Mouse (Mus musculus): ENCODE measurements around the gene Maneal. TPM values are rescaled to one million over a fixed set of nuclear protein-coding genes. Genes with fewer than 3 reads are reported as not detected.

The Maneal gene
- polyA plus RNA-seq, 1 experiment from 2014 or later, result 8.2 TPM

GRCm38 (mm10) chr4:124881341-124881908, 19.5 kb upstream of the Maneal start:
- H3K27ac ChIP-seq, result peak overlapping the region; percentile 53; the same call in 1 of the 2 replicates
- peak overlapping the region; percentile 55 for H3K9ac ChIP-seq
- peak overlapping the region; percentile 71 for H3K4me2 ChIP-seq (replicated peaks)
- H3K4me3 ChIP-seq, result peak overlapping the region; percentile 49
- peaks cover 21% of the 10 kb centered on the region for H3K4me1 ChIP-seq
- under 1% methylated on average over 37 of the region's 37 CpGs for WGBS
- H3K36me3 ChIP-seq, result no peaks in the 10 kb centered on the region
- peak; percentile 97 for ATAC-seq (ENCODE audit: low FRiP score, low read depth)
- no peaks in the 10 kb centered on the region; the same call in 1 of the 2 replicates for H3K9me3 ChIP-seq
- H3K27me3 ChIP-seq (replicated peaks), result peaks cover 53% of the 10 kb centered on the region

- Histone ChIP-seq H3K27ac (peak within 1 kb of the TSS; percentile 53; the same call in 1 of the 2 replicates), H3K9ac (peak within 1 kb of the TSS; percentile 55), H3K4me3 (peak within 1 kb of the TSS; percentile 49), H3K36me3 (no peaks in the 10 kb centered on the region), H3K4me2 (replicated peaks) (peak within 1 kb of the TSS; percentile 71), H3K27me3 (replicated peaks) (peaks cover 46% of the 10 kb centered on the region), H3K4me1 (peaks cover 21% of the 10 kb centered on the region), H3K9me3 (no peaks in the 10 kb centered on the region; the same call in 1 of the 2 replicates)
- WGBS, result 2% methylated on average over 11 of the region's 11 CpGs
- ATAC-seq (ENCODE audit: low FRiP score, low read depth), result no peak
These were observed 18.6 kb upstream of the Maneal start, which contains the start of gene Epha10 for GRCm38 (mm10) chr4:124880599-124880998. Gene Epha10, plus strand, starts transcription at chr4:124880899.

- ATAC-seq (ENCODE audit: low FRiP score, low read depth), result no peak
- Histone ChIP-seq H3K4me2 (replicated peaks) (no peak overlapping the region), H3K27ac (no peak overlapping the region), H3K27me3 (replicated peaks) (no peaks in the 10 kb centered on the region), H3K4me3 (no peak overlapping the region), H3K4me1 (no peaks in the 10 kb centered on the region), H3K36me3 (no peaks in the 10 kb centered on the region), H3K9ac (no peak overlapping the region), H3K9me3 (no peaks in the 10 kb centered on the region)
- 91% methylated on average over 1 of the region's 1 CpGs for WGBS
These were observed 10.7 kb upstream of the Maneal start for GRCm38 (mm10) chr4:124872719-124873118.

- Histone ChIP-seq H3K36me3 (peaks cover 25% of the 10 kb centered on the region), H3K4me1 (peaks cover 23% of the 10 kb centered on the region; the same call in 1 of the 2 replicates), H3K4me3 (no peak overlapping the region), H3K9me3 (no peaks in the 10 kb centered on the region), H3K27me3 (replicated peaks) (no peaks in the 10 kb centered on the region; the same call in 1 of the 2 replicates), H3K9ac (no peak overlapping the region), H3K27ac (no peak overlapping the region), H3K4me2 (replicated peaks) (peak overlapping the region; percentile 73)
- no peak for ATAC-seq (ENCODE audit: low FRiP score, low read depth)
- 17% methylated on average over 7 of the region's 7 CpGs for WGBS
These were observed 1.5 kb downstream of the Maneal start for GRCm38 (mm10) chr4:124860446-124860845.

- no peak for ATAC-seq (ENCODE audit: low FRiP score, low read depth)
- no peaks in the 10 kb centered on the region for H3K9me3 ChIP-seq
- H3K4me2 ChIP-seq (replicated peaks), result no peak overlapping the region
- no peak overlapping the region for H3K4me3 ChIP-seq
- H3K9ac ChIP-seq, result no peak overlapping the region
- no peaks in the 10 kb centered on the region; the same call in 1 of the 2 replicates for H3K27me3 ChIP-seq (replicated peaks)
- H3K4me1 ChIP-seq, result peaks cover 23% of the 10 kb centered on the region; the same call in 1 of the 2 replicates
- peaks cover 43% of the 10 kb centered on the region for H3K36me3 ChIP-seq
- H3K27ac ChIP-seq, result no peak overlapping the region
- 70% methylated on average over 5 of the region's 5 CpGs for WGBS
These were observed 3.6 kb downstream of the Maneal start for GRCm38 (mm10) chr4:124858370-124858769.

- H3K4me2 ChIP-seq (replicated peaks), result no peak overlapping the region
- H3K9ac ChIP-seq, result no peak overlapping the region
- ATAC-seq (ENCODE audit: low FRiP score, low read depth), result no peak
- H3K27me3 ChIP-seq (replicated peaks), result no peaks in the 10 kb centered on the region; the same call in 1 of the 2 replicates
- H3K4me1 ChIP-seq, result peaks cover 31% of the 10 kb centered on the region
- WGBS, result 97% methylated on average over 8 of the region's 8 CpGs
- peaks cover 44% of the 10 kb centered on the region for H3K36me3 ChIP-seq
- no peak overlapping the region for H3K4me3 ChIP-seq
- H3K27ac ChIP-seq, result no peak overlapping the region
- H3K9me3 ChIP-seq, result no peaks in the 10 kb centered on the region
These were observed 5.7 kb downstream of the Maneal start for GRCm38 (mm10) chr4:124856294-124856693.

- H3K9me3 ChIP-seq, result no peaks in the 10 kb centered on the region
- peak; percentile 23; the same call in 1 of the 2 replicates for ATAC-seq (ENCODE audit: low FRiP score, low read depth)
- peaks cover 25% of the 10 kb centered on the region for H3K36me3 ChIP-seq
- H3K27ac ChIP-seq, result peak within 1 kb of the TSS; percentile 95
- H3K27me3 ChIP-seq (replicated peaks), result no peaks in the 10 kb centered on the region
- peak within 1 kb of the TSS; percentile 100 for H3K4me3 ChIP-seq
- peak within 1 kb of the TSS; percentile 71 for H3K4me2 ChIP-seq (replicated peaks)
- whole genome bisulfite sequencing, result under 1% methylated on average over 75 of the region's 75 CpGs
- H3K9ac ChIP-seq, result peak within 1 kb of the TSS; percentile 95
- H3K4me1 ChIP-seq, result peaks cover 29% of the 10 kb centered on the region
These were observed 10.9 kb downstream of the Maneal start, which contains the start of gene 1110065P20Rik for GRCm38 (mm10) chr4:124850933-124851658. Gene 1110065P20Rik, minus strand, starts transcription at chr4:124851196.

GRCm38 (mm10) chr4:124850261-124850913, 11.6 kb downstream of the Maneal start, which contains the start of gene Yrdc:
Gene Yrdc, plus strand, starts transcription at chr4:124850679.
- peak; percentile 91 for ATAC-seq (ENCODE audit: low FRiP score, low read depth)
- peak within 1 kb of the TSS; percentile 100 for H3K4me3 ChIP-seq
- H3K36me3 ChIP-seq, result peaks cover 18% of the 10 kb centered on the region
- H3K4me1 ChIP-seq, result peaks cover 29% of the 10 kb centered on the region
- peak within 1 kb of the TSS; percentile 71 for H3K4me2 ChIP-seq (replicated peaks)
- H3K27ac ChIP-seq, result peak within 1 kb of the TSS; percentile 95
- WGBS, result under 1% methylated on average over 83 of the region's 90 CpGs
- H3K27me3 ChIP-seq (replicated peaks), result no peaks in the 10 kb centered on the region
- H3K9ac ChIP-seq, result peak within 1 kb of the TSS; percentile 95
- H3K9me3 ChIP-seq, result no peaks in the 10 kb centered on the region

GRCm38 (mm10) chr4:124849631-124850260, 12.2 kb downstream of the Maneal start:
- ATAC-seq (ENCODE audit: low FRiP score, low read depth), result peak; percentile 67
- peak overlapping the region; percentile 71 for H3K4me2 ChIP-seq (replicated peaks)
- H3K27ac ChIP-seq, result peak overlapping the region; percentile 95
- H3K9me3 ChIP-seq, result no peaks in the 10 kb centered on the region
- H3K27me3 ChIP-seq (replicated peaks), result no peaks in the 10 kb centered on the region
- peak overlapping the region; percentile 100 for H3K4me3 ChIP-seq
- peaks cover 29% of the 10 kb centered on the region for H3K4me1 ChIP-seq
- H3K9ac ChIP-seq, result peak overlapping the region; percentile 95
- WGBS, result 2% methylated on average over 24 of the region's 24 CpGs
- peaks cover 21% of the 10 kb centered on the region for H3K36me3 ChIP-seq

GRCm38 (mm10) chr4:124847573-124847972, 14.4 kb downstream of the Maneal start:
- H3K4me1 ChIP-seq, result peaks cover 24% of the 10 kb centered on the region
- no peak overlapping the region for H3K4me2 ChIP-seq (replicated peaks)
- peaks cover 17% of the 10 kb centered on the region for H3K36me3 ChIP-seq
- 5% methylated on average over 8 of the region's 8 CpGs for WGBS
- H3K9ac ChIP-seq, result no peak overlapping the region
- H3K27ac ChIP-seq, result no peak overlapping the region
- H3K27me3 ChIP-seq (replicated peaks), result no peaks in the 10 kb centered on the region
- H3K4me3 ChIP-seq, result no peak overlapping the region
- ATAC-seq (ENCODE audit: low FRiP score, low read depth), result no peak
- no peaks in the 10 kb centered on the region for H3K9me3 ChIP-seq

- 0 out of 2 replicates have a peak, but pooled peaks have one; percentile 44 for ATAC-seq (ENCODE audit: low FRiP score, low read depth)
- H3K4me1 ChIP-seq, result peaks cover 4% of the 10 kb centered on the region; the same call in 1 of the 2 replicates
- H3K27ac ChIP-seq, result no peak overlapping the region
- no peak overlapping the region for H3K9ac ChIP-seq
- H3K27me3 ChIP-seq (replicated peaks), result no peaks in the 10 kb centered on the region
- H3K4me2 ChIP-seq (replicated peaks), result no peak overlapping the region
- WGBS, result 52% methylated on average over 11 of the region's 11 CpGs
- no peaks in the 10 kb centered on the region for H3K9me3 ChIP-seq
- H3K36me3 ChIP-seq, result peaks cover 46% of the 10 kb centered on the region
- H3K4me3 ChIP-seq, result no peak overlapping the region
These were observed 18.5 kb downstream of the Maneal start for GRCm38 (mm10) chr4:124843493-124843892.
